Mouse (Mus musculus): Measurements from ENCODE around the gene Eps8l3. TPM values are rescaled to one million over a fixed set of nuclear protein-coding genes. Genes with fewer than 3 reads are reported as not detected.
"Not testable (repeated sequence)": the region's sequence is repeated elsewhere in the genome, so short reads cannot be mapped to it uniquely, and the experiment has no call there.

The Eps8l3 gene
- total RNA-seq, 2 experiments from 2014 or later, result not detected

GRCm38 (mm10) chr3:107887674-107888495 is 10.9 kb downstream of the Eps8l3 start:
- no peak for ATAC-seq (replicated peaks; ENCODE audit: poor library complexity, severe bottlenecking)

GRCm38 (mm10) chr3:107889236-107889635 is 12.2 kb downstream of the Eps8l3 start:
- not testable (repeated sequence) for ATAC-seq (replicated peaks; ENCODE audit: poor library complexity, severe bottlenecking)

DNA sequence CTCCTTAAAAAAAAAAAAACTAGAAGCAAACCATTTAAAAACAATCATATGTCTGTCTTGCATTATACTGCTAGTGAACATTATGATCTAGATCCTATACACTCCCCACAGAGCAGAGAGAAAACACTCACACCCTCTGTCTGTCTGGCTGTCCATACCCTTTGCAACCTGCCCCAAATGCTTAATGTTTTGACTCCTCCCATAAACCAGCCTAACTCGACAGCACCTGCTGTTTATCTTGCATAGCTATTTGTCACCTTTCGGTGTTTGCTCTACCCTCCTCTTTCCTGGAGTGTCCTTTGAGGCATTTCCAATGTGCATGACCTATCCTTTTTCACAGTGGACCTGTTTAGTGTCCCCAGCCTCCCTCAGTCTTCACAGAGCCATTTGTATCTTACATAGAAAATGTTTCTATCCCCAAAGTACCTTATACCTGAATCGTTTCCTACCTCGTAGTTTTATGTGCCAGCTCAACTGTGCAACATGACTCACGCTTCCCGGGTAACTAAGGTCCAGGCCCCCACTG is 18.2 kb downstream of the Eps8l3 start:
- ATAC-seq (replicated peaks; ENCODE audit: poor library complexity, severe bottlenecking), result peak; percentile 6; the same call in 1 of the 2 replicates

- ATAC-seq (replicated peaks; ENCODE audit: poor library complexity, severe bottlenecking), result peak; percentile 97
Observed at GRCm38 (mm10) chr3:107895720-107896569, 18.9 kb downstream of the Eps8l3 start, which contains the start of gene Gstm5. Gene Gstm5 (plus strand): TSS chr3:107895821.

DNA sequence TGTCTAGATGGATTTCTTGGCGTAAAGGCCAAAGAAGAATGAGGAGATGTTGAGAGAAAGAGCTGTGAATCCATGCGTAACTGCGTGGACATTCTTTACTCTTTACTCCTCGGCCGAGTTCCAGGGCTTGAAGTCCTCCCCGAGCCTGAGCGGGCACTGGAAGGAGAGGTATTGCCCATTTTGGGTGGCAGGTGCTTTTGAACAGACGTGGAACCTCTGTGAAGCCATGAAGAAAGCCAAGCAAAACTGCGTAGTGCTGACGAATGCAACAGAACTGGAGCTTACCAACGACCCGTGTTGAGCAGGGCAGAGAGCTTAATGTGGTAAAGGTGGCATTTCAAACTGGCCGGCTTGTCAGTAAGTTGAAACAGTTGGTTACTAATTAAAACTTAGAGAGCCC is 21.7 kb downstream of the Eps8l3 start:
- no peak for ATAC-seq (replicated peaks; ENCODE audit: poor library complexity, severe bottlenecking)

GRCm38 (mm10) chr3:107900955-107901673 is 24.1 kb downstream of the Eps8l3 start:
- no peak for ATAC-seq (replicated peaks; ENCODE audit: poor library complexity, severe bottlenecking)

GRCm38 (mm10) chr3:107905942-107906341 is 28.9 kb downstream of the Eps8l3 start:
- ATAC-seq (replicated peaks; ENCODE audit: poor library complexity, severe bottlenecking), result no peak

GRCm38 (mm10) chr3:107916674-107917073 is 39.6 kb downstream of the Eps8l3 start:
- ATAC-seq (replicated peaks; ENCODE audit: poor library complexity, severe bottlenecking), result no peak

- ATAC-seq (replicated peaks; ENCODE audit: poor library complexity, severe bottlenecking), result peak; percentile 34; the same call in 1 of the 2 replicates
Observed at GRCm38 (mm10) chr3:107917097-107917496, 40.1 kb downstream of the Eps8l3 start.

GRCm38 (mm10) chr3:107917783-107918408 is 40.9 kb downstream of the Eps8l3 start:
- ATAC-seq (replicated peaks; ENCODE audit: poor library complexity, severe bottlenecking), result peak; percentile 60

DNA sequence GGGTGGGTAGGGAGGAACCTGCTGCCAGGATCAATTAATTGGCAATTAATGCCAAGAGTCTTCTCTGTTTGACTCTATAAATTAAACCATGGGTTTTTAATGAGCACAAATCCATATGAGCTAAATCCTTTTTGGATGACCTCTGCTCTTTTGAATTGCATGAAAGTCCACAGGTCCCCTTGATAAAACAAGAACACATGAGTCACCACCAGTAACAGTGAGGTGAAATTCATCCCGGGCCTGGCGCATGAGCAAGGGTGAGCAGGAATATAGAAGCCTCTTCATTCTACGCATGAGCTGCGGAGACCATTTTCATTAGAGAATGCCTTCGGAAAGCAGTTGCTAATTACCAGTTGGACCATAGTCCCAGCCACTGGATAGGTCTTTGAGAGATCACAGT is 43.3 kb downstream of the Eps8l3 start:
- no peak for ATAC-seq (replicated peaks; ENCODE audit: poor library complexity, severe bottlenecking)

DNA sequence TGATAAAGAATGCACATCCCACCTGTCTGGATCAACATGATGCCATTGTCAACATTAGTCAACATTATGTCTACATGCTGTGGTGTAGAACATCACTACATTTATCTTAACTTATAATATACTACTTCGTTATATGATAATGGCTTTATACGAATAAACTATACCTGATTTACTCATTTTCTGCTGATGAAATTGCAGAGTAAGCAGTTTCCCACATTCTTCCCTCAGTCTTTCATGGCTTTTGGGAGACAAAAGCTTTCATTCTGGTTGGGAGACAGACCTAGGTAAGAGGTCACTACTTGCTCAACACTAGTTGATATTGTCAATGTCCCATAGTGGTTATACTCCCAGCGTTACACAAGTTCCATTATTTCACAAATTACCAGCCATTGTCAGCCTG is 48.3 kb downstream of the Eps8l3 start:
- ATAC-seq (replicated peaks; ENCODE audit: poor library complexity, severe bottlenecking), result no peak

- ATAC-seq (replicated peaks; ENCODE audit: poor library complexity, severe bottlenecking), result no peak
Observed at GRCm38 (mm10) chr3:107927841-107928240, 50.8 kb downstream of the Eps8l3 start.

DNA sequence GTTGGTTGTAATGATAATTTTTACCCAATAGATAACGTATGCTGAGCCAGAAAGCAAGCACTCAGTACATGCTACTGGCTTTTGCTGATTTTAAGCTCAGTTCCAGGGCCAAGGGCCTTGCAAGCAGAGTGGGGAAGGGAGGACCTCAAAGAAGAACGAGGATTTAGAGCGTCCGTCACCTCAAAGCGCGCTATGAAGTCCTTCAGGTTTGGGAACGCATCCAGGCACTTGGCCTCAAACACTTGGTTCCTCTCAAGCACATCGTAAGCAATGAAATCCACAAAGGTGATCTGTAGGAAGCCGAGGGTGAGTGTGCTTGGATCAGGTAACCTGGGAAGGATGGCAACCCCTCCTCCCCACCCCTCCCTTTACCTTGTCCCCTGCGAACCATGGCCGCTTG is 51.7 kb downstream of the Eps8l3 start:
- ATAC-seq (replicated peaks; ENCODE audit: poor library complexity, severe bottlenecking), result no peak

- ATAC-seq (replicated peaks; ENCODE audit: poor library complexity, severe bottlenecking), result no peak
Observed at GRCm38 (mm10) chr3:107929243-107929642, 52.2 kb downstream of the Eps8l3 start.

DNA sequence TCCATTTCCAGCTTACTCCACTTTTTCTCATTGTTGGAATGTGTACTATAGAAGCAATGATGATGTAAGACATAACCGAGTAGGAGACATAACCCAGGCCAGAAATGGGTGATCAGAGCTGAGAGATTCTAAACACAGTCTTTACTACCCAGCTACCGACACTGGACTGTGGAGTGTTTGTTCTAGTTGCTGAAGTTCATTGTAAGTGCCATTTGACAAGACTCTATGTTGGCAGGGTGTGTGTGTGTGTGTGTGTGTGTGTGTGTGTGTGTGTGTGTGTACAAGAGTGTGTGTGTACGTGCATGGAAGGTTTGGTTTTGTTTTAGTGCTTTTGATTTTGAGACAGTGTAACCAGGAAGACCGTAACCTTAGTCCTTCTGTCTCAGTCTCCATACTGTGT is 52.7 kb downstream of the Eps8l3 start:
- no peak for ATAC-seq (replicated peaks; ENCODE audit: poor library complexity, severe bottlenecking)

DNA sequence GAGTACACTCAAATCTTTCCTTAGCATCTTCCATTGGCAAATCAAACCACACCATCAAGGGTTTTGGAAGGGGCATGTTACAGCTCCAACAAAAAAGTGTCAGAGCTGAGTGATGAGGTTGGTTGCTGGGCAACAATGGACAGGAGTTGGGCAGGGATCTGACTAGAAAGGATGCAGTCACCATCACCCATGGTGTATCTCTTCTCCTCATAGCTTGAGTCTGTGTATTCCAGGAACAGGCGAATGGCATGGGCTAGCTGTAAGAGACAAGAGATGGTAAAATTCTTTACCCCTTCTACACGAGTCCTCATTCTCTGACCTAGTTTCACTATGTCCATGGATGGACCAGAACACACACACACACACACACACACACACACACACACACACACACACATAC is 54.1 kb downstream of the Eps8l3 start:
- ATAC-seq (replicated peaks; ENCODE audit: poor library complexity, severe bottlenecking), result no peak

GRCm38 (mm10) chr3:107931670-107932069 is 54.6 kb downstream of the Eps8l3 start, which contains the start of gene Gstm7:
Gene Gstm7 (minus strand): TSS chr3:107931817.
- peak; percentile 93 for ATAC-seq (replicated peaks; ENCODE audit: poor library complexity, severe bottlenecking)

GRCm38 (mm10) chr3:107932128-107932527 is 55.1 kb downstream of the Eps8l3 start:
- no peak for ATAC-seq (replicated peaks; ENCODE audit: poor library complexity, severe bottlenecking)

DNA sequence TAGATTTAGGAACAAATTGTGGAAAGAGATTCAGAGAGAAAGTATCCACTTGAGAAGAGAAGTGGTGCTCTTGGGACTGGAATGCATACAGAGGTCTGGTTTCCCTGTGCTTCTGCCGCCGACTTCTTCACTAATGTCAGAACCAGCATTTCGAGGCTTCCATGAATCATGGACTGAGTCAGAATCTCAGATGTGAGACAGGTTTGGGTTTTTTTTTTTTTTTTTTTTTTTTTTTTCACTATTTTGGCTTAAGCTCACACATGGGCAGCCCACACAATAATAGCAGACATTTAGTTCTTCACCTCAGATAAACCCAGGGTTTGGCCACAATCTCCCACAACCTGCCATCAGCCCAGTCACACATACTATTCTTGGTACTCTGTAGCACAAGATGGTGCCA is 58.2 kb downstream of the Eps8l3 start:
- ATAC-seq (replicated peaks; ENCODE audit: poor library complexity, severe bottlenecking), result no peak
